Mouse (Mus musculus): Measurements from ENCODE around the gene Foxa3.
A peak's percentile ranks its signal among the peaks of the same experiment; 100 is the strongest.
"Not testable (repeated sequence)": the region's sequence is repeated elsewhere in the genome, so short reads cannot be mapped to it uniquely, and the experiment has no call there.

The Foxa3 gene

GRCm38 (mm10) chr7:19023357-19023814, at the start of gene Foxa3:
Foxa3 (minus strand) TSS chr7:19023538.
- DNase-seq (ENCODE audit: low read depth, low spot score) = peak; percentile 81

GRCm38 (mm10) chr7:19071024-19071423, 47.7 kb upstream of the Foxa3 start:
- DNase-seq (ENCODE audit: low read depth, low spot score) = not testable (repeated sequence)

- DNase-seq (ENCODE audit: low read depth, low spot score) = peak; percentile 73
Observed at GRCm38 (mm10) chr7:19069500-19069899, 46.2 kb upstream of the Foxa3 start.

GRCm38 (mm10) chr7:19068707-19069106, 45.4 kb upstream of the Foxa3 start:
- DNase-seq (ENCODE audit: low read depth, low spot score) = peak; percentile 87

GRCm38 (mm10) chr7:19067935-19068334, 44.6 kb upstream of the Foxa3 start:
- DNase-seq (ENCODE audit: low read depth, low spot score) = no peak

GRCm38 (mm10) chr7:19067063-19067462, 43.7 kb upstream of the Foxa3 start:
- peak; percentile 35 for DNase-seq (ENCODE audit: low read depth, low spot score)

GRCm38 (mm10) chr7:19065896-19066295, 42.6 kb upstream of the Foxa3 start:
- no peak for DNase-seq (ENCODE audit: low read depth, low spot score)

GRCm38 (mm10) chr7:19057405-19057804, 34.1 kb upstream of the Foxa3 start:
- no peak for DNase-seq (ENCODE audit: low read depth, low spot score)

- DNase-seq (ENCODE audit: low read depth, low spot score) = no peak
Observed at GRCm38 (mm10) chr7:19055108-19055507, 31.8 kb upstream of the Foxa3 start.

GRCm38 (mm10) chr7:19054777-19055076, 31.4 kb upstream of the Foxa3 start:
- no peak for DNase-seq (ENCODE audit: low read depth, low spot score)

GRCm38 (mm10) chr7:19054047-19054776, 30.9 kb upstream of the Foxa3 start, which contains the start of gene Rsph6a:
Rsph6a (plus strand) TSS chr7:19054690.
- peak; percentile 86 for DNase-seq (ENCODE audit: low read depth, low spot score)

GRCm38 (mm10) chr7:19053136-19053532, 29.8 kb upstream of the Foxa3 start:
- DNase-seq (ENCODE audit: low read depth, low spot score) = no peak

- DNase-seq (ENCODE audit: low read depth, low spot score) = no peak
Observed at GRCm38 (mm10) chr7:19052345-19053135, 29.2 kb upstream of the Foxa3 start.

- DNase-seq (ENCODE audit: low read depth, low spot score) = no peak
Observed at GRCm38 (mm10) chr7:19051161-19051560, 27.8 kb upstream of the Foxa3 start.

GRCm38 (mm10) chr7:19050172-19050571, 26.8 kb upstream of the Foxa3 start:
- DNase-seq (ENCODE audit: low read depth, low spot score) = no peak

GRCm38 (mm10) chr7:19049252-19049651, 25.9 kb upstream of the Foxa3 start:
- DNase-seq (ENCODE audit: low read depth, low spot score) = no peak

GRCm38 (mm10) chr7:19048006-19048527, 24.7 kb upstream of the Foxa3 start:
- no peak for DNase-seq (ENCODE audit: low read depth, low spot score)

GRCm38 (mm10) chr7:19046286-19047069, 23.1 kb upstream of the Foxa3 start:
- DNase-seq (ENCODE audit: low read depth, low spot score) = no peak

- no peak for DNase-seq (ENCODE audit: low read depth, low spot score)
Observed at GRCm38 (mm10) chr7:19044616-19045015, 21.3 kb upstream of the Foxa3 start.

- peak; percentile 46 for DNase-seq (ENCODE audit: low read depth, low spot score)
Observed at GRCm38 (mm10) chr7:19031641-19032040, 8.3 kb upstream of the Foxa3 start.

GRCm38 (mm10) chr7:19029084-19029653, 5.8 kb upstream of the Foxa3 start:
- peak; percentile 85 for DNase-seq (ENCODE audit: low read depth, low spot score)

Measured in ZHBTc4 (cell line).